Mouse (Mus musculus) kidney, adult 2 months (tissue): ENCODE measurements around the gene Steap2.

ENCODE experiments used
- CTCF ChIP-seq: fragments of 200-500 bp; conservative IDR thresholded peaks from 2 replicates; pipeline ENCODE4 v1.5.1; 2011; ENCODE audit warnings: low read depth, mild to moderate bottlenecking, control low read depth, low read length, moderate library complexity, mixed read lengths; ENCODE audit not compliant: insufficient read depth, insufficient read length
- POLR2A ChIP-seq: fragments of 200-500 bp; IDR thresholded peaks from one replicate; pipeline ENCODE4 v1.6.1; 2011; ENCODE audit warnings: low read depth, low read length, control low read depth

GRCm38 (mm10) chr5:5729904-5730303 lies 35.5 kb upstream of the Steap2 start:
- TF ChIP-seq POLR2A (no peak), CTCF (no peak)
